Mouse (Mus musculus) spleen, adult 10 weeks (tissue): ENCODE results near the gene Gm13287. TPM values are rescaled to one million over a fixed set of nuclear protein-coding genes. Genes with fewer than 3 reads are reported as not detected.

ENCODE experiments used
- polyA plus RNA-seq: library from polyadenylated mRNA; stranded (reverse); fragments of 350-450 nt; fragmentation: Illumina TruSeq; extraction: RNeasy Lipid Tissue Mini Kit (QIAGEN cat#74804); gene quantifications from one replicate; pipeline ENCODE4 v1.2.3, GENCODE M21; 2015; ENCODE audit warnings: low replicate concordance; ENCODE audit not compliant: insufficient read depth

The Gm13287 gene
- not detected for polyA plus RNA-seq

DNA sequence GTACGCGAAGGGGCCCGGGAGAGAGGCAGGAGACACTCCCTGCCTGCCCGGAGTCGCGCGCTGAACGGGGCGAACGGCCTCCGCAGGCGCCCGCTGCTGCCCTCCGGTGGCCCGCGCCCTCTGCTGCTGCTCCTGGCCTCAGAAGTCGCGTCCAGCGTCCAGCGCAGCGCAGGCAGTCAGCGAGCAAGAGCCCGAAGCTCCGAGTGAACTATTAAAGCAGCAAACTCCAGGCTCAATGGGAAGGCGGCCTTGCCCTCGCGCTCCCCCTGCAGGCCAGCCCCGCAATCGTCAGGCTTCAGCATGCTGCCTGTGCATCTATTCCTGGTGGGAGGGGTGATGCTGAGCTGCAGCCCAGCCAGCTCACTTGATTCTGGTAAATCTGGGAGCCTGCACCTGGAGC is at the start of gene Gm13287:
TSS of gene Gm13287 (plus strand) at position 301 of the 400 bp plus-strand sequence.

DNA sequence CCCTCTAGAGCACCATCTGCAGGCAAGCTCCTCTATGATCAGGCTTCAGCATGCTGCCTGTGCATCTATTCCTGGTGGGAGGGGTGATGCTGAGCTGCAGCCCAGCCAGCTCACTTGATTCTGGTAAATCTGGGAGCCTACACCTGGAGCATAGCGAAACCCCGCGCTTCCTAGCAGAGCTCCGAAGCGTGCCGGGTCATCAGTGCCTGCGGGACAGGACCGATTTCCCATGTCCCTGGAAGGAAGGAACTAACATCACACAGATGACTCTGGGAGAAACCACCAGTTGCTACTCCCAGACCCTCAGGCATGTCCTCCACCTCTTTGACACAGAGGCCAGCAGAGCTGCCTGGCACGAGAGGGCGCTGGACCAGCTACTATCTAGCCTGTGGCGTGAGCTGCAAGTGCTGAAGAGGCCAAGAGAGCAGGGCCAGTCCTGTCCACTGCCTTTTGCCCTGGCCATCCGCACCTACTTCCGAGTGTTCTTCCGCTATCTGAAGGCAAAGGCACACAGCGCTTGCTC is 48.2 kb upstream of the Gm13287 start, which contains the start of gene Gm13271:
TSS of gene Gm13271 (plus strand) at position 51 of the 523 bp plus-strand sequence.

DNA sequence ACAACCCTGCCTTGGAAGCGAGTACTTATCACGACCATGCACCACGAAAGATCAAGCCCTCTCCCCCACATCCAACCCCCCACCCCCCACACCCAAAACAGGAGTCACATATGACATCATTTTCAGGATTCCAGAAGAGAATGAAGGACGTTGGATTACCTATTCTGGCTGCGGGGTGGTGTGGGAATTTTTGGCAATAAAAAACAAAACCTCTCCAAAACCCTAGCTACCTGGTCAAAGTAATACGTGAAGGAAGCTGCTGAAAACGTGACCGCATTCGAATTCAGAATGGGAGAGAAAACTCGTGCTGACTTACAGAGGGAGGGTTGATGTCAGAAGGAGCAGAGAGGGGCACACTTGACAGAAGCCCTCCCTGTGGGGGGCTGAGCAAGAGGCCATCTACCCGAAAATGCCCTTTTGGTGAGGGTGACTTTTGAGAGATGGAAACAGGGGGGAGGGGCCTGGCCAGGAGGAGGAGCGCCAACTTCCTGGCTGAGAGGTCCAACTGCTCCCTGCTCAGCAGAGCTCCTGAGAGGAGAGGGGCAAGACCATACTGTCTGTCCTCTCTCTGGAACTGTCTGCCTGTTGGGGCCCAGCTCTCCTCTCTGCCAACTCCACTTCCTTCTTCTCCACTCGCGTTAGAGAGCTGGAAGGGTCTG is 43.3 kb upstream of the Gm13287 start, which contains the start of gene Gm13283:
TSS of gene Gm13283 (plus strand) at position 510 of the 659 bp plus-strand sequence.

DNA sequence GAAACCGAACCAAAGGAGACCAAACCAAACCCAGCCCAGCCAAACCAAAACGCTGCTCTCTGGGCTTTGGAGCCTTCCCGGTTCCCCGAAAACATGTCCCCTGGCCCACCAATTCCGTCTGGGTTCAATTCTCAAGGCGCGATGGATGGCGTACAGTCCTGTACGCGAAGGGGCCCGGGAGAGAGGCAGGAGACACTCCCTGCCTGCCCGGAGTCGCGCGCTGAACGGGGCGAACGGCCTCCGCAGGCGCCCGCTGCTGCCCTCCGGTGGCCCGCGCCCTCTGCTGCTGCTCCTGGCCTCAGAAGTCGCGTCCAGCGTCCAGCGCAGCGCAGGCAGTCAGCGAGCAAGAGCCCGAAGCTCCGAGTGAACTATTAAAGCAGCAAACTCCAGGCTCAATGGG is 29.5 kb upstream of the Gm13287 start, which contains the start of gene Gm13290:
TSS of gene Gm13290 (plus strand) at position 301 of the 400 bp plus-strand sequence.

DNA sequence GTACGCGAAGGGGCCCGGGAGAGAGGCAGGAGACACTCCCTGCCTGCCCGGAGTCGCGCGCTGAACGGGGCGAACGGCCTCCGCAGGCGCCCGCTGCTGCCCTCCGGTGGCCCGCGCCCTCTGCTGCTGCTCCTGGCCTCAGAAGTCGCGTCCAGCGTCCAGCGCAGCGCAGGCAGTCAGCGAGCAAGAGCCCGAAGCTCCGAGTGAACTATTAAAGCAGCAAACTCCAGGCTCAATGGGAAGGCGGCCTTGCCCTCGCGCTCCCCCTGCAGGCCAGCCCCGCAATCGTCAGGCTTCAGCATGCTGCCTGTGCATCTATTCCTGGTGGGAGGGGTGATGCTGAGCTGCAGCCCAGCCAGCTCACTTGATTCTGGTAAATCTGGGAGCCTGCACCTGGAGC is 26.4 kb upstream of the Gm13287 start, which contains the start of gene Gm13289:
TSS of gene Gm13289 (plus strand) at position 301 of the 400 bp plus-strand sequence.

DNA sequence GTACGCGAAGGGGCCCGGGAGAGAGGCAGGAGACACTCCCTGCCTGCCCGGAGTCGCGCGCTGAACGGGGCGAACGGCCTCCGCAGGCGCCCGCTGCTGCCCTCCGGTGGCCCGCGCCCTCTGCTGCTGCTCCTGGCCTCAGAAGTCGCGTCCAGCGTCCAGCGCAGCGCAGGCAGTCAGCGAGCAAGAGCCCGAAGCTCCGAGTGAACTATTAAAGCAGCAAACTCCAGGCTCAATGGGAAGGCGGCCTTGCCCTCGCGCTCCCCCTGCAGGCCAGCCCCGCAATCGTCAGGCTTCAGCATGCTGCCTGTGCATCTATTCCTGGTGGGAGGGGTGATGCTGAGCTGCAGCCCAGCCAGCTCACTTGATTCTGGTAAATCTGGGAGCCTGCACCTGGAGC is 23.5 kb upstream of the Gm13287 start, which contains the start of gene Gm13272:
TSS of gene Gm13272 (plus strand) at position 301 of the 400 bp plus-strand sequence.

DNA sequence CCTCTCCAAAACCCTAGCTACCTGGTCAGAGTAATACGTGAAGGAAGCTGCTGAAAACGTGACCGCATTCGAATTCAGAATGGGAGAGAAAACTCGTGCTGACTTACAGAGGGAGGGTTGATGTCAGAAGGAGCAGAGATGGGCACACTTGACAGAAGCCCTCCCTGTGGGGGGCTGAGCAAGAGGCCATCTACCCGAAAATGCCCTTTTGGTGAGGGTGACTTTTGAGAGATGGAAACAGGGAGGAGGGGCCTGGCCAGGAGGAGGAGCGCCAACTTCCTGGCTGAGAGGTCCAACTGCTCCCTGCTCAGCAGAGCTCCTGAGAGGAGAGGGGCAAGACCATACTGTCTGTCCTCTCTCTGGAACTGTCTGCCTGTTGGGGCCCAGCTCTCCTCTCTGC is 21.2 kb upstream of the Gm13287 start, which contains the start of gene Ifnz:
TSS of gene Ifnz (plus strand) at position 301 of the 400 bp plus-strand sequence.

DNA sequence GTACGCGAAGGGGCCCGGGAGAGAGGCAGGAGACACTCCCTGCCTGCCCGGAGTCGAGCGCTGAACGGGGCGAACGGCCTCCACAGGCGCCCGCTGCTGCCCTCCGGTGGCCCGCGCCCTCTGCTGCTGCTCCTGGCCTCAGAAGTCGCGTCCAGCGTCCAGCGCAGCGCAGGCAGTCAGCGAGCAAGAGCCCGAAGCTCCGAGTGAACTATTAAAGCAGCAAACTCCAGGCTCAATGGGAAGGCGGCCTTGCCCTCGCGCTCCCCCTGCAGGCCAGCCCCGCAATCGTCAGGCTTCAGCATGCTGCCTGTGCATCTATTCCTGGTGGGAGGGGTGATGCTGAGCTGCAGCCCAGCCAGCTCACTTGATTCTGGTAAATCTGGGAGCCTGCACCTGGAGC is 17.6 kb upstream of the Gm13287 start, which contains the start of gene Gm13276:
TSS of gene Gm13276 (plus strand) at position 301 of the 400 bp plus-strand sequence.

DNA sequence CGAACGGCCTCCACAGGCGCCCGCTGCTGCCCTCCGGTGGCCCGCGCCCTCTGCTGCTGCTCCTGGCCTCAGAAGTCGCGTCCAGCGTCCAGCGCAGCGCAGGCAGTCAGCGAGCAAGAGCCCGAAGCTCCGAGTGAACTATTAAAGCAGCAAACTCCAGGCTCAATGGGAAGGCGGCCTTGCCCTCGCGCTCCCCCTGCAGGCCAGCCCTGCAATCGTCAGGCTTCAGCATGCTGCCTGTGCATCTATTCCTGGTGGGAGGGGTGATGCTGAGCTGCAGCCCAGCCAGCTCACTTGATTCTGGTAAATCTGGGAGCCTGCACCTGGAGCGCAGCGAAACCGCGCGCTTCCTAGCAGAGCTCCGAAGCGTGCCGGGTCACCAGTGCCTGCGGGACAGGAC is 14.7 kb upstream of the Gm13287 start, which contains the start of gene Gm13277:
TSS of gene Gm13277 (plus strand) at position 231 of the 400 bp plus-strand sequence.

DNA sequence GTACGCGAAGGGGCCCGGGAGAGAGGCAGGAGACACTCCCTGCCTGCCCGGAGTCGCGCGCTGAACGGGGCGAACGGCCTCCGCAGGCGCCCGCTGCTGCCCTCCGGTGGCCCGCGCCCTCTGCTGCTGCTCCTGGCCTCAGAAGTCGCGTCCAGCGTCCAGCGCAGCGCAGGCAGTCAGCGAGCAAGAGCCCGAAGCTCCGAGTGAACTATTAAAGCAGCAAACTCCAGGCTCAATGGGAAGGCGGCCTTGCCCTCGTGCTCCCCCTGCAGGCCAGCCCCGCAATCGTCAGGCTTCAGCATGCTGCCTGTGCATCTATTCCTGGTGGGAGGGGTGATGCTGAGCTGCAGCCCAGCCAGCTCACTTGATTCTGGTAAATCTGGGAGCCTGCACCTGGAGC is 11.8 kb upstream of the Gm13287 start, which contains the start of gene Gm13278:
TSS of gene Gm13278 (plus strand) at position 301 of the 400 bp plus-strand sequence.

DNA sequence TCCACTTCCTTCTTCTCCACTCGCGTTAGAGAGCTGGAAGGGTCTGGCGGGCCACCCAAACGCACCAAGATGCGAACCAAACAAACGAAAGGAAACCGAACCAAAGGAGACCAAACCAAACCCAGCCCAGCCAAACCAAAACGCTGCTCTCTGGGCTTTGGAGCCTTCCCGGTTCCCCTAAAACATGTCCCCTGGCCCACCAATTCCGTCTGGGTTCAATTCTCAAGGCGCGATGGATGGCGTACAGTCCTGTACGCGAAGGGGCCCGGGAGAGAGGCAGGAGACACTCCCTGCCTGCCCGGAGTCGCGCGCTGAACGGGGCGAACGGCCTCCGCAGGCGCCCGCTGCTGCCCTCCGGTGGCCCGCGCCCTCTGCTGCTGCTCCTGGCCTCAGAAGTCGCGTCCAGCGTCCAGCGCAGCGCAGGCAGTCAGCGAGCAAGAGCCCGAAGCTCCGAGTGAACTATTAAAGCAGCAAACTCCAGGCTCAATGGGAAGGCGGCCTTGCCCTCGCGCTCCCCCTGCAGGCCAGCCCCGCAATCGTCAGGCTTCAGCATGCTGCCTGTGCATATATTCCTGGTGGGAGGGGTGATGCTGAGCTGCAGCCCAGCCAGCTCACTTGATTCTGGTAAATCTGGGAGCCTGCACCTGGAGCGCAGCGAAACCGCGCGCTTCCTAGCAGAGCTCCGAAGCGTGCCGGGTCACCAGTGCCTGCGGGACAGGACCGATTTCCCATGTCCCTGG is 8.9 kb upstream of the Gm13287 start, which contains the start of gene Gm13275:
TSS of gene Gm13275 (plus strand) at position 552 of the 740 bp plus-strand sequence.

DNA sequence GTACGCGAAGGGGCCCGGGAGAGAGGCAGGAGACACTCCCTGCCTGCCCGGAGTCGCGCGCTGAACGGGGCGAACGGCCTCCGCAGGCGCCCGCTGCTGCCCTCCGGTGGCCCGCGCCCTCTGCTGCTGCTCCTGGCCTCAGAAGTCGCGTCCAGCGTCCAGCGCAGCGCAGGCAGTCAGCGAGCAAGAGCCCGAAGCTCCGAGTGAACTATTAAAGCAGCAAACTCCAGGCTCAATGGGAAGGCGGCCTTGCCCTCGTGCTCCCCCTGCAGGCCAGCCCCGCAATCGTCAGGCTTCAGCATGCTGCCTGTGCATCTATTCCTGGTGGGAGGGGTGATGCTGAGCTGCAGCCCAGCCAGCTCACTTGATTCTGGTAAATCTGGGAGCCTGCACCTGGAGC is 6.0 kb upstream of the Gm13287 start, which contains the start of gene Gm13279:
TSS of gene Gm13279 (plus strand) at position 301 of the 400 bp plus-strand sequence.

DNA sequence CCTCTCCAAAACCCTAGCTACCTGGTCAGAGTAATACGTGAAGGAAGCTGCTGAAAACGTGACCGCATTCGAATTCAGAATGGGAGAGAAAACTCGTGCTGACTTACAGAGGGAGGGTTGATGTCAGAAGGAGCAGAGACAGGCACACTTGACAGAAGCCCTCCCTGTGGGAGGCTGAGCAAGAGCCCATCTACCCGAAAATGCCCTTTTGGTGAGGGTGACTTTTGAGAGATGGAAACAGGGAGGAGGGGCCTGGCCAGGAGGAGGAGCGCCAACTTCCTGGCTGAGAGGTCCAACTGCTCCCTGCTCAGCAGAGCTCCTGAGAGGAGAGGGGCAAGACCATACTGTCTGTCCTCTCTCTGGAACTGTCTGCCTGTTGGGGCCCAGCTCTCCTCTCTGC is 3.7 kb upstream of the Gm13287 start, which contains the start of gene Gm13285:
TSS of gene Gm13285 (plus strand) at position 301 of the 400 bp plus-strand sequence.

DNA sequence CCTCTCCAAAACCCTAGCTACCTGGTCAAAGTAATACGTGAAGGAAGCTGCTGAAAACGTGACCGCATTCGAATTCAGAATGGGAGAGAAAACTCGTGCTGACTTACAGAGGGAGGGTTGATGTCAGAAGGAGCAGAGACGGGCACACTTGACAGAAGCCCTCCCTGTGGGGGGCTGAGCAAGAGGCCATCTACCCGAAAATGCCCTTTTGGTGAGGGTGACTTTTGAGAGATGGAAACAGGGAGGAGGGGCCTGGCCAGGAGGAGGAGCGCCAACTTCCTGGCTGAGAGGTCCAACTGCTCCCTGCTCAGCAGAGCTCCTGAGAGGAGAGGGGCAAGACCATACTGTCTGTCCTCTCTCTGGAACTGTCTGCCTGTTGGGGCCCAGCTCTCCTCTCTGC is 2.2 kb downstream of the Gm13287 start, which contains the start of gene Gm13288:
TSS of gene Gm13288 (plus strand) at position 301 of the 400 bp plus-strand sequence.

DNA sequence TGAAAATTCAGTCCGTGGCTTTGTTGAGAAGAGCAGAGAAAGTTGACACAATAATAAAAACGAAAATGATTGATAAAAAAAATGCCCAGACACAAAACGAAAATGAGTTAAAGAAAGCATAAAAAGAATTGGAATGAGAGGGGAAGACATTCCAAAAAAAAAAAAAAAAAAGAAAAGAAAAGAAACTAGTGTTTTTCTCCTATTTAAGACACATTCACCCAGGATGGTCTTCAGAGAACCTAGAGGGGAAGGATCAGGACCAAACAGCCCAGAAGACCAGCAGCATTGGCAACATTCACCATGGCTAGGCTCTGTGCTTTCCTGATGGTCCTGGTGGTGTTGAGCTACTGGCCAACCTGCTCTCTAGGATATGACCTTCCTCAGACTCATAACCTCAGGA is 12.9 kb downstream of the Gm13287 start, which contains the start of gene Ifna7:
TSS of gene Ifna7 (plus strand) at position 301 of the 400 bp plus-strand sequence.

DNA sequence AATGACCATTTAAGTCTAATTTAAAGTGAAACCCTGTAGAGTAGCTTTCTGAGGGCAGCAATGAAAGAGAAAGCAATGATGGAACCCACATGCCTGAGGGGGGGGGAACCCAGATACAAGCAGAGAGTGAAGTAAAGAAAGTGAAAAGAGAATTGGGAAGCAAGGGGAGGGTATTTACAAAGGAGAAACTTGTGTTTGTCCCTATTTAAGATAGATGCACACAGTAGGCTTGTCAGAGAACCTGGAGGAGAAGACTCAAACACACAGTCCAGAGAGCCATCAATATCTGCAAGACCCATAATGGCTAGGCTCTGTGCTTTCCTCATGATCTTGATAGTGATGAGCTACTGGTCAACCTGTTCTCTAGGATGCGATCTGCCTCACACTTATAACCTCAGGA is 16.6 kb downstream of the Gm13287 start, which contains the start of gene Ifna11:
TSS of gene Ifna11 (plus strand) at position 301 of the 400 bp plus-strand sequence.

DNA sequence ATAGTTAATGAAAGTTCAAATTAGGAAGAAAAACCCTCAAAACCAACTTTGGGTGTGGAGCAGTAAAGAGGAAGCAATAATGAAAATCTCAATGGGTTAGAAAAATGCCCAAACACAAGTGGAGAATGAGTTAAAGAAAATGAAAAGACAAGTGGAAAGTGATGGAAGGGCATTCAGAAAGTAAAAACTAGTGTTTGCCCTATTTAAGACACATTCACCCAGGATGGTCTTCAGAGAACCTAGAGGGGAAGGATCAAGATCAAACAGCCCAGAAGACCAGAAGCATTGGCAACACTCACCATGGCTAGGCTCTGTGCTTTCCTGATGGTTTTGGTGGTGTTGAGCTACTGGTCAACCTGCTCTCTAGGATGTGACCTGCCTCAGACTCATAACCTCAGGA is 24.1 kb downstream of the Gm13287 start, which contains the start of gene Ifna6:
TSS of gene Ifna6 (plus strand) at position 301 of the 400 bp plus-strand sequence.

DNA sequence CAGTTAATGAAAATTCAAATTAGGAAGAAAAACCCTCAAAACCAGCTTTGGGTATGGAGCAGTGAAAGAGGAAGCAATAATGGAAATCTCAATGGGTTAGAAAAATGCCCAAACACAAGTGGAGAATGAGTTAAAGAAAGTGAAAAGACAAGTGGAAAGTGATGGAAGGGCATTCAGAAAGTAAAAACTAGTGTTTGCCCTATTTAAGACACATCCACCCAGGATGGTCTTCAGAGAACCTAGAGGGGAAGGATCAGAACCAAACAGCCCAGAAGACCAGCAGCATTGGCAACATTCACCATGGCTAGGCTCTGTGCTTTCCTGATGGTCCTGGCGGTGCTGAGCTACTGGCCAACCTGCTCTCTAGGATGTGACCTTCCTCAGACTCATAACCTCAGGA is 32.2 kb downstream of the Gm13287 start, which contains the start of gene Ifna5:
TSS of gene Ifna5 (plus strand) at position 301 of the 400 bp plus-strand sequence.

DNA sequence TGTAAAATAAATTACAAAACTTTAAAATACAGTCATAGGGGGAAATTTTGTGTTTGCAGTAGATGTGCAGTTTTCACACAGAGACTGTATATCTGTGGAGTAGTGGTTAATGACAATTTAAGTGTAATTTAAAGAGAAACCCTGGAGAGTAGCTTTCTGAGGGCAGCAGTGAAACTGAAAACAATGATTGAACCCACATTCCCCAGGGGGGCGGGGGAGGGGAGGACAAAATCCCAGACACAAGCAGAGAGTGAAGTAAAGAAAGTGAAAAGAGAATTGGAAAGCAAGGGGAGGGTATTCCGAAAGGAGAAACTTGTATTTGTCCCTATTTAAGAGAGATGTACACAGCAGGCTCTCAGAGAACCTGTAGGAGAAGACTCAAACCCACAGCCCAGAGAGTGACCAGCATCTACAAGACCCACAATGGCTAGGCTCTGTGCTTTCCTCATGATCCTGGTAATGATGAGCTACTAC is 38.4 kb downstream of the Gm13287 start, which contains the start of gene Ifna4:
TSS of gene Ifna4 (plus strand) at position 424 of the 474 bp plus-strand sequence.

DNA sequence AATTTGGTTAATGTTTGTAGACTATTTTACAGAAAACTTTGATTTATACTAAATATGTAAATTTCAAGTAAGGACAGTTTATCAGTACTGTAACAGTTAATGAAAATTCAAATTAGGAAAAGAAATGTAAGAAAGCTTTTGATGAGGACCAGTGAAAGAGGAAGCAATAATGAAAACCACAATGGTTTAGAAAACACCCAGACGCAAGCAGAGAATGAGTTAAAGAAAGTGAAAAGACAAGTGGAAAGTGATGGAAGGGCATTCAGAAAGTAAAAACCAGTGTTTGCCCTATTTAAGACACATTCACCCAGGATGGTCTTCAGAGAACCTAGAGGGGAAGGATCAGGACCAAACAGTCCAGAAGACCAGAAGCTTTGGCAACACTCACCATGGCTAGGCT is 46.6 kb downstream of the Gm13287 start, which contains the start of gene Ifna1:
TSS of gene Ifna1 (plus strand) at position 390 of the 400 bp plus-strand sequence.

